Mouse (Mus musculus) stomach, postnatal 0 days (tissue): ENCODE measurements around the gene Abcb8. TPM values are rescaled to one million over a fixed set of nuclear protein-coding genes. Genes with fewer than 3 reads are reported as not detected.

Experiments used
- ATAC-seq: fragments of 200-750 bp; cut with Nextera tagmentation; 2 replicates; pipeline ENCODE4 v1.8.0; 2017; ENCODE audit not compliant: low FRiP score, low TSS enrichment
- DNase-seq: peaks from one replicate; pipeline ENCODE4 v3.0.0-alpha.2; 2016; ENCODE audit warnings: low spot score
- H3K27ac ChIP-seq: fragments of 300-500 bp; sonication (generic); replicated peaks from 2 replicates; pipeline ENCODE4 v1.5.1; 2014; ENCODE audit warnings: mild to moderate bottlenecking, control low read depth
- H3K27me3 ChIP-seq: fragments of 300-500 bp; sonication (generic); 2 replicates; pipeline ENCODE4 v1.6.1; 2014; ENCODE audit warnings: low read length; ENCODE audit not compliant: control insufficient read depth, insufficient read depth
- H3K36me3 ChIP-seq: fragments of 300-500 bp; sonication (generic); 2 replicates; pipeline ENCODE4 v1.6.1; 2014; ENCODE audit warnings: low read length, mixed read lengths; ENCODE audit not compliant: control insufficient read depth, insufficient read depth
- H3K4me1 ChIP-seq: fragments of 300-500 bp; sonication (generic); replicated peaks from 2 replicates; pipeline ENCODE4 v1.6.1; 2014; ENCODE audit warnings: antibody characterized with exemption; ENCODE audit not compliant: control insufficient read depth, insufficient read depth
- H3K4me2 ChIP-seq: fragments of 300-500 bp; sonication (generic); replicated peaks from 2 replicates; pipeline ENCODE4 v1.6.1; 2014; ENCODE audit warnings: low read depth, mild to moderate bottlenecking, control low read depth, moderate library complexity
- H3K4me3 ChIP-seq: fragments of 300-500 bp; sonication (generic); 2 replicates; pipeline ENCODE4 v1.5.1; 2014; ENCODE audit warnings: low read depth, low read length, control low read depth
- H3K9ac ChIP-seq: fragments of 300-500 bp; sonication (generic); 2 replicates; pipeline ENCODE4 v1.6.1; 2014; ENCODE audit warnings: mild to moderate bottlenecking, low read length, control low read depth, mixed read lengths
- H3K9me3 ChIP-seq: fragments of 300-500 bp; sonication (generic); 2 replicates; pipeline ENCODE4 v1.6.1; 2016; ENCODE audit warnings: low read length; ENCODE audit not compliant: control insufficient read depth
- CTCF ChIP-seq: IDR thresholded peaks from 2 replicates; pipeline ENCODE4 v1.5.1; 2016; ENCODE audit warnings: antibody characterized with exemption, low read depth, mild to moderate bottlenecking, moderate library complexity
- EP300 ChIP-seq: optimal IDR thresholded peaks from 2 replicates; pipeline ENCODE3; 2016; ENCODE audit warnings: antibody characterized with exemption
- WGBS: fragments of 180-500 bp; shearing (Covaris S2); extraction: QIAGEN DNeasy Blood & Tissue Kit; methylation state at CpG from one replicate; pipeline ENCODE4 v1.1.7; 2014; 5-methylcytosine and 5-hydroxymethylcytosine counted together
- polyA plus RNA-seq: library from polyadenylated mRNA; unstranded; fragments of >200 nt; fragmentation: Nextera tagmentation; extraction: Ambion mirVana; gene quantifications from 2 replicates; pipeline ENCODE4 v1.2.1, GENCODE M21; 2015

Gene Abcb8
- polyA plus RNA-seq, 1 experiment from 2014 or later = 29.3 TPM

DNA sequence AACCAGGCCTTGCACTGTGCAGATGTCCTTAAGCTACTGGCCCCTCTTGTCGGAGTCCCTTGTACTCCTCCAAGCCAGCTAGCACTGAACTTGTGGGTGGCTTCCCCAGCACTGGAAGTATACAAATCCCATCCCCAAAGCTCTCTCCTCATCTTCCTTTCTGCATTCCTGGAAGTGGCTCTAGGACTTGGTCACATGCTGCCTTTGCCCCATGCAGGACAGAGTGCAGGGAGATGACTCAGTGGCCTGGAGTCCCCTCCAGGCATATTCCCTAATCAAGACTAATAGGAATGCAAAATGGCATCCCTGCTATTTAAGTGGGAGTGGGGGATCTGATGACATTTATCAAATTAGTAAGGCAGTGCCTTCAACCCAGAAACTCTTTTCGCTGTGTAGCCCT, 18.6 kb downstream of the Abcb8 start:
- Histone ChIP-seq H3K27ac (no peak overlapping the region), H3K9me3 (no peaks in the 10 kb centered on the region), H3K27me3 (no peaks in the 10 kb centered on the region), H3K4me2 (no peak overlapping the region), H3K36me3 (no peaks in the 10 kb centered on the region), H3K9ac (no peak overlapping the region), H3K4me3 (no peak overlapping the region), H3K4me1 (no peaks in the 10 kb centered on the region)
- no peak for ATAC-seq
- DNase-seq = no peak
- no peak for TF ChIP-seq EP300
- TF ChIP-seq CTCF = no peak
- WGBS = 65% methylated on average over 2 of the region's 2 CpGs

DNA sequence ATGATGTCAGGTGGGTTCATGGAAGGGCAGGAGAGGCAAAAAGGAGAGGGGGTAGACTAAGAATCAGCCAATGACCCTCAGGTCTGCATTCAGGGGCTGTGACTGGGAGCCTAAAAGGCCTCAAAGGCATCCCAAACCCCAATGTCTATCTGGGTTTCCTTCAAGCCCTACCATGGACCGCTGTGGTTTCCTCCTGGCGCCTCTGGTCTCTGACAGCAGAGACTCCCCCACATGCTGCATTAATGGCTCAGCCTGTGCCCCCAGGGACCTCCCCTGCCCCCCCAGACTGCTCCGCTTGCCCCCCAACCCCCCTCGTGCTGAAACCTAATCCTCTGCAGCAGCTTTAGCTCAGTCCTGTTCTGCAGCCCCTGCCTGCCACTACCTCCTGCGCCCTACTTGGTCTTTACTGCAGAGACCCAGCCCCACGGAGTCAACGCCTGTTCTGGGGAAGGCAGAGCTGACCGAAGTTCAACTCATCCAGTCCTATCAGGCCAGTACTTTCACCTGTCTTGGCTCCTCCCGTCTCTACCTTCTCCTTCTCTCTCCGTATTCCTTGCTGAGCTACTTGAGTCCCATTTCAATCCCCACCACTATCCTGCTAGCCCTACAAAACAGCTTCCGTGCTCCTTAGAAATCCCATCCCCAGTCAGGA, 19.7 kb downstream of the Abcb8 start, which contains the start of gene Asic3:
Gene Asic3, plus strand, starts transcription at position 351 of the 652 bp plus-strand sequence.
- H3K4me1 ChIP-seq = no peaks in the 10 kb centered on the region
- no peaks in the 10 kb centered on the region for H3K36me3 ChIP-seq
- no peaks in the 10 kb centered on the region for H3K27me3 ChIP-seq
- DNase-seq (no peak), ATAC-seq (no peak)
- H3K4me2 ChIP-seq = no peak within 1 kb of the TSS
- H3K9ac ChIP-seq = no peak within 1 kb of the TSS
- no peak for TF ChIP-seq CTCF
- TF ChIP-seq EP300 = no peak
- H3K9me3 ChIP-seq = no peaks in the 10 kb centered on the region
- no peak within 1 kb of the TSS for H3K4me3 ChIP-seq
- WGBS = 39% methylated on average over 11 of the region's 11 CpGs
- H3K27ac ChIP-seq = no peak within 1 kb of the TSS

DNA sequence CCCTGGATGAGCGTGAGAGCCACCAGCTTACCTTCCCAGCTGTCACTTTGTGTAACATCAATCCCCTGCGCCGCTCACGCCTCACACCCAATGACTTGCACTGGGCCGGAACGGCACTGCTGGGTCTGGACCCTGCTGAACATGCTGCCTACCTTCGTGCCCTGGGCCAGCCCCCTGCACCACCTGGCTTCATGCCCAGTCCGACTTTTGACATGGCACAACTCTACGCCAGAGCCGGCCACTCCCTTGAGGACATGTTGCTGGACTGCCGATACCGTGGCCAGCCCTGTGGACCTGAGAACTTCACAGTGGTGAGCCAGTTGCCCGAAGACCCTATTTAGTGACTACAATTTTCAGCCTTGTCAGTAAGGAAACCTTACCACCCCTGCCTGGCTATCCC, 20.5 kb downstream of the Abcb8 start:
- Histone ChIP-seq H3K9me3 (no peaks in the 10 kb centered on the region), H3K9ac (no peak overlapping the region), H3K4me2 (no peak overlapping the region), H3K36me3 (no peaks in the 10 kb centered on the region; the same call in 1 of the 2 replicates), H3K4me1 (no peaks in the 10 kb centered on the region), H3K27ac (no peak overlapping the region), H3K27me3 (no peaks in the 10 kb centered on the region), H3K4me3 (no peak overlapping the region)
- WGBS = 81% methylated on average over 13 of the region's 13 CpGs
- DNase-seq (no peak), ATAC-seq (no peak)
- no peak for TF ChIP-seq EP300

DNA sequence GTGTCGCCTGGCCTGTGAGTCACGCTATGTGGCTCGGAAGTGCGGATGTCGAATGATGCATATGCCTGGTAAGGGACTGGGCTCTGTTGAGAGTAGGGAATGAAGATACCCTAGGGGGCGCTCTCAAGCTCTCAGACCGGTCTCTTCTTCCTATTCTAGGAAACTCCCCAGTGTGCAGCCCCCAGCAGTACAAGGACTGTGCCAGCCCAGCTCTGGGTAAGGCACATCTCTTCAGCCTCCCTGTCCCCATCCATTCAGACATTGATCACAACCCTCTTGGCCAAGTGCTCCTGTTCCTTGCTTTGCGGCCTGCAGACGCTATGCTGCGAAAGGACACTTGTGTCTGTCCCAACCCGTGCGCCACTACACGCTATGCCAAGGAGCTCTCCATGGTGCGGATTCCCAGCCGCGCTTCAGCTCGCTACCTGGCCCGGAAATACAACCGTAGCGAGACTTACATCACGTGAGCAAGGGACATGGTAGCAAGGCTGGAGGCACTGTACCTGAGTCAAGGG, 22.8 kb downstream of the Abcb8 start:
- DNase-seq = peak; percentile 76
- 3% methylated on average over 21 of the region's 21 CpGs for WGBS
- 0 out of 2 replicates have a peak overlapping the region, but pooled peaks have one; percentile 17 for H3K4me2 ChIP-seq
- peak; percentile 68 for ATAC-seq
- H3K4me3 ChIP-seq = no peak overlapping the region
- no peak overlapping the region for H3K27ac ChIP-seq
- peak; percentile 74 for TF ChIP-seq CTCF
- TF ChIP-seq EP300 = no peak
- no peak overlapping the region for H3K9ac ChIP-seq
- H3K36me3 ChIP-seq = peaks cover 4% of the 10 kb centered on the region; the same call in 1 of the 2 replicates
- H3K4me1 ChIP-seq = no peaks in the 10 kb centered on the region
- H3K27me3 ChIP-seq = no peaks in the 10 kb centered on the region
- H3K9me3 ChIP-seq = no peaks in the 10 kb centered on the region

DNA sequence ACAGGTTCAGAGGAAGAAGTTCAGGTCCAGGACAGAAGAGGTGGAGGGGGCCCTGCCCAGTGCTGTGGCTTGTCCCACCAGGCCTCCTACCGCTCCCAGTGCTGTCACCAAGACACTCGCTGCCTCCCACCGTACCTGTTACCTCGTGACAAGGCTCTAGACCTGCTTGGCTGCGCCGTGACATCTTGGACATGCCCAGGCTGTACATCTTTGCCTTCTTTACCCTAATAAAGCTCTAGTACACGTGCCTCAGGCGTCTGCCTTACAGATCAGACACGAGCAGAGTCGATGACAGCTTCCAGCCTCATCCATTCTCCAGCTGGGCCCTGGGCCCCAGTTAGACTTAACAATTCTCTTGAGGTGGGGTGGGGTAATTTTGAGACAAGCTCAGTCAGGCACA, 24.1 kb downstream of the Abcb8 start:
- Histone ChIP-seq H3K27me3 (no peaks in the 10 kb centered on the region), H3K9ac (no peak overlapping the region), H3K4me1 (no peaks in the 10 kb centered on the region), H3K9me3 (no peaks in the 10 kb centered on the region), H3K36me3 (peaks cover 4% of the 10 kb centered on the region; the same call in 1 of the 2 replicates), H3K4me2 (no peak overlapping the region), H3K4me3 (no peak overlapping the region), H3K27ac (no peak overlapping the region)
- ATAC-seq (no peak), DNase-seq (no peak)
- TF ChIP-seq CTCF (no peak), EP300 (no peak)
- WGBS = 90% methylated on average over 10 of the region's 10 CpGs

DNA sequence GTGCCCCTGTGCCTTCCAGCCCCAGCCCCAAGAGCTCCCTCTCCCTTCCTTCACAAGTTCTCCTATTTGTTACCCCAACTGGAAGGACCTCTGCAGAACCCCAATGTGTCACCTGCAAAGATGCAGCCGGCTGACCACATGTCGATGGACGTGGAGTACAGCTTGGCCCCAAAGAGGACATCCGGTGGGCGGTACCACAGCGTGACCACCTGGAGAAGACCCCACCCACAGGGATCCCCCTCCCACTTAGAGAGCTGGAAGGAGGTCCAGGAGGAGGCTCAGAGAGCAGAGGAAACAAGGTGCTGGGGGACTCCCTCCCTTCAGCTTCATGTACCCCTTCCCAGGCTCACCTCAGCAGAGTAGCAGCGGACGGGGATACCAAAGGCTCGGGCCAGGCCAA, 26.9 kb downstream of the Abcb8 start:
- Histone ChIP-seq H3K27ac (no peak overlapping the region), H3K27me3 (no peaks in the 10 kb centered on the region), H3K9me3 (no peaks in the 10 kb centered on the region), H3K4me2 (no peak overlapping the region), H3K4me1 (no peaks in the 10 kb centered on the region), H3K4me3 (no peak overlapping the region), H3K9ac (no peak overlapping the region), H3K36me3 (peaks cover 4% of the 10 kb centered on the region; the same call in 1 of the 2 replicates)
- ATAC-seq = no peak
- TF ChIP-seq CTCF (no peak), EP300 (no peak)
- 87% methylated on average over 9 of the region's 9 CpGs for WGBS
- DNase-seq = no peak
